Mouse (Mus musculus): ENCODE measurements around the gene Plcb1.

- TF ChIP-seq TAL1 (IDR thresholded peaks at IDR 0.05; ENCODE audit: low read length) (no peak), GATA1 (IDR thresholded peaks at IDR 0.05; ENCODE audit: low read length) (no peak)
Measured at GRCm38 (mm10) chr2:134761029-134761428, 24.8 kb upstream of the Plcb1 start.
